Mouse (Mus musculus) liver, postnatal 0 days (tissue): ENCODE results near the gene Uqcr11. TPM values are rescaled to one million over a fixed set of nuclear protein-coding genes. Genes with fewer than 3 reads are reported as not detected.

Source experiments
- ATAC-seq: fragments of 200-750 bp; cut with Nextera tagmentation; 2 replicates; pipeline ENCODE4 v1.8.0; 2017; ENCODE audit warnings: mild to moderate bottlenecking, moderate library complexity
- DNase-seq: peaks from one replicate; pipeline ENCODE4 v3.0.0-alpha.2; 2016
- H3K27ac ChIP-seq: fragments of 300-500 bp; sonication (generic); 2 replicates; pipeline ENCODE4 v1.5.1; 2014; ENCODE audit warnings: antibody characterized with exemption, moderate library complexity, mild to moderate bottlenecking, low read depth
- H3K27me3 ChIP-seq: fragments of 300-500 bp; sonication (generic); 2 replicates; pipeline ENCODE4 v1.6.1; 2014; ENCODE audit warnings: low read length, control low read depth, mixed read lengths; ENCODE audit not compliant: insufficient read depth
- H3K36me3 ChIP-seq: fragments of 300-500 bp; sonication (generic); replicated peaks from 2 replicates; pipeline ENCODE4 v1.6.1; 2014; ENCODE audit warnings: mild to moderate bottlenecking, control low read depth, low read length, moderate library complexity, mixed read lengths; ENCODE audit not compliant: insufficient read depth
- H3K4me1 ChIP-seq: fragments of 300-500 bp; sonication (generic); 2 replicates; pipeline ENCODE4 v1.6.1; 2014; ENCODE audit warnings: antibody characterized with exemption, mild to moderate bottlenecking, control low read depth; ENCODE audit not compliant: insufficient read depth
- H3K4me2 ChIP-seq: fragments of 300-500 bp; sonication (generic); 2 replicates; pipeline ENCODE4 v1.6.1; 2014; ENCODE audit warnings: low read depth, mild to moderate bottlenecking, low read length, moderate library complexity, mixed read lengths
- H3K4me3 ChIP-seq: fragments of 300-500 bp; sonication (generic); 2 replicates; pipeline ENCODE4 v1.5.1; 2014; ENCODE audit warnings: low read depth, low read length
- H3K9ac ChIP-seq: fragments of 300-500 bp; sonication (generic); replicated peaks from 2 replicates; pipeline ENCODE4 v1.6.1; 2014; ENCODE audit warnings: mild to moderate bottlenecking, moderate library complexity
- H3K9me3 ChIP-seq: fragments of 300-500 bp; sonication (generic); 2 replicates; pipeline ENCODE4 v1.6.1; 2016; ENCODE audit warnings: mild to moderate bottlenecking, control low read depth, low read length, mixed read lengths
- CTCF ChIP-seq: sonication (generic); IDR thresholded peaks from 2 replicates; pipeline ENCODE4 v1.5.1; 2016; ENCODE audit warnings: antibody characterized with exemption, low read depth
- EP300 ChIP-seq: IDR thresholded peaks from 2 replicates; pipeline ENCODE4 v1.6.1; 2016; ENCODE audit warnings: antibody characterized with exemption, low read depth, mild to moderate bottlenecking
- WGBS: fragments of 180-500 bp; shearing (Covaris S2); extraction: QIAGEN DNeasy Blood & Tissue Kit; methylation state at CpG from one replicate; pipeline ENCODE4 v1.1.7; 2014; ENCODE audit not compliant: insufficient replicate concordance; 5-methylcytosine and 5-hydroxymethylcytosine counted together
- microRNA-seq: library from miRNA; unstranded; fragments of <30 nt; microRNA quantifications from one replicate; pipeline ENCODE4, GENCODE M21; 2016
- polyA plus RNA-seq: library from polyadenylated mRNA; unstranded; fragments of >200 nt; fragmentation: Nextera tagmentation; extraction: Ambion mirVana; gene quantifications from 2 replicates; pipeline ENCODE4 v1.2.1, GENCODE M21; 2015

Gene Uqcr11
- polyA plus RNA-seq, 1 experiment from 2014 or later: 771 TPM

DNA sequence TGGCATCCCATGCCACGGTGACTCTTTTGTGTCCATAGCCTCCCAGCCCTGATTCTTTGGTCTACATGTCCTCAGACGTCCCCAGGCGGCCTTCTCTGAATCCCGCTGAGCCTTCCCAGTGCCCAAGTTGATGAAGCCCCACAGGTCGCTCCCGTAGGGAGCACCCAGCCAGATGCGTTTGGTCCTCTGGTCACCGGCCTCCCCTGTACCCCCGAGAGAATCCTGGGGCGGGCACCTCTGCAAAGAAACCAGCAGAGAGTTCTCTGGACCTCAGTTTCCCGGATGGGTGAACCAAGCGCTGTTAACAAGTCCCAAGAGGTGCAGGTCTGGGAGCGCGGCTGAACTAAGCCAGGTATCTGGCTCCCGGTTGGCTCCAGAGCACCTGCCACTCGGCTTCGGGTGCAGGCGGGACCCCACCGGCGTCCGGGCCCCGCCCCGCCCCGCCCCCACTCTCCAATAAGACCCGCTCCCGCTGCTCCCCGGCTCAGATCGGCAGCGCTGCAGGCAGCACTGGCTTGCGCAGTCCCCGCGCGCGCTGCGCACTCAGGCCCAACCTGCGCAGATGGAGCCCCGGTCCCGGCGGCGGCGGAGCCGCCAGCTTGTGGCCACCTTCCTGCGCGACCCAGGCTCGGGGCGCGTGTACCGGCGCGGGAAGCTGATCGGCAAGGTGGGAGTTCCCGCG lies 50.5 kb downstream of the Uqcr11 start, which contains the start of gene Plk5:
Plk5 (plus strand) TSS at position 459 of the 682 bp plus-strand sequence.
- Histone ChIP-seq H3K4me1 (peaks cover 3% of the 10 kb centered on the region), H3K4me3 (no peak within 1 kb of the TSS), H3K27ac (no peak within 1 kb of the TSS), H3K36me3 (no peaks in the 10 kb centered on the region), H3K9ac (no peak within 1 kb of the TSS), H3K9me3 (no peaks in the 10 kb centered on the region), H3K4me2 (no peak within 1 kb of the TSS), H3K27me3 (peaks cover 67% of the 10 kb centered on the region)
- TF ChIP-seq EP300 (no peak), CTCF (no peak)
- DNase-seq (no peak), ATAC-seq (no peak)
- 3% methylated on average over 50 of the region's 53 CpGs for WGBS

DNA sequence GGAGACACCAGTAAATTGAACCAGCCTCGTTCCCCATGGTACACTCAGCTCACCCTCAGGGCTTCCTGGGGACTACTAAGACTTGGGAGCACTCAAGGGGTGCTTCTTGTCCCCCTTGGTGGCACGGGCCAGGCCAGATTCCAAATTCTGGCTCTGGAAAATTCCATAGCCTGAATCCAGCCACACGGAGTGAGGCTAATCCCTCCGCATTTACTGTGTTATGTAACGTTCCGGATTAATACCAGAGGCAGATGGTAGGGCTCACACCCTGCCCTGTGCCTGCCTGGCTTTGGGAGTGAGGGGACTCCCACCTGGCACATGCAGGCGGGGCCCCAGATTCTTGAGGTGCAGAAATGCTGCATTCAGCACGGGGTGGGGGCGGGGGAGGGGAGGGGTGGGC lies 51.2 kb downstream of the Uqcr11 start:
- no peak overlapping the region for H3K4me3 ChIP-seq
- no peaks in the 10 kb centered on the region for H3K9me3 ChIP-seq
- H3K4me1 ChIP-seq: peaks cover 5% of the 10 kb centered on the region
- H3K9ac ChIP-seq: no peak overlapping the region
- no peak overlapping the region for H3K4me2 ChIP-seq
- H3K27me3 ChIP-seq: peaks cover 64% of the 10 kb centered on the region
- DNase-seq: no peak
- no peak for ATAC-seq
- no peak overlapping the region for H3K27ac ChIP-seq
- 17% methylated on average over 9 of the region's 9 CpGs for WGBS
- H3K36me3 ChIP-seq: no peaks in the 10 kb centered on the region
- TF ChIP-seq CTCF (no peak), EP300 (no peak)

Small RNA genes within 50 kb of the gene (microRNA-seq; reads per million reads assigned to microRNA genes)
- gene Gm22721: not detected

Other genes with a start within 250 kb of the Uqcr11 start
- 87.0 and 93.3 TPM in 2 replicates for gene Cirbp, start 240.8 kb downstream of the Uqcr11 start, polyA plus RNA-seq
- gene 1600002K03Rik, start 233.9 kb downstream of the Uqcr11 start, polyA plus RNA-seq: 6.7 and 6.8 TPM in 2 replicates
- gene Efna2, start 227.3 kb downstream of the Uqcr11 start, polyA plus RNA-seq: 0.15 and 0.18 TPM in 2 replicates
- 9.8 and 13.3 TPM in 2 replicates for gene Mum1, start 180.4 kb downstream of the Uqcr11 start, polyA plus RNA-seq
- 313 and 321 TPM in 2 replicates for gene Ndufs7, start 157.7 kb downstream of the Uqcr11 start, polyA plus RNA-seq
- 93.9 and 101 TPM in 2 replicates for gene Gamt, start 145.8 kb downstream of the Uqcr11 start, polyA plus RNA-seq
- gene Dazap1, start 145.3 kb downstream of the Uqcr11 start, polyA plus RNA-seq: 19.5 and 21.8 TPM in 2 replicates
- gene Rps15, start 114.4 kb downstream of the Uqcr11 start, polyA plus RNA-seq: 453 and 466 TPM in 2 replicates
- gene Apc2, start 110.9 kb downstream of the Uqcr11 start, polyA plus RNA-seq: 0.05 and 0.20 TPM in 2 replicates
- gene 2310011J03Rik, start 86.3 kb downstream of the Uqcr11 start, polyA plus RNA-seq: 25.5 and 27.4 TPM in 2 replicates
- 5.6 TPM in 2 replicates for gene Pcsk4, start 77.3 kb downstream of the Uqcr11 start, polyA plus RNA-seq
- gene Reep6, start 76.9 kb downstream of the Uqcr11 start, polyA plus RNA-seq: 167 and 174 TPM in 2 replicates
- 1.5 and 1.8 TPM in 2 replicates for gene Adamtsl5, start 58.4 kb downstream of the Uqcr11 start, polyA plus RNA-seq
- 0.08 and 0.20 TPM in 2 replicates for gene Plk5, start 50.4 kb downstream of the Uqcr11 start, polyA plus RNA-seq
- 0.72 and 0.99 TPM in 2 replicates for gene Mex3d, start 19.2 kb downstream of the Uqcr11 start, polyA plus RNA-seq
- 33.4 and 33.5 TPM in 2 replicates for gene Mbd3, start 7.3 kb downstream of the Uqcr11 start, polyA plus RNA-seq
- 28.2 and 29.5 TPM in 2 replicates for gene Tcf3, start 26.8 kb upstream of the Uqcr11 start, polyA plus RNA-seq
- not detected in 2 replicates for gene Onecut3, start 88.0 kb upstream of the Uqcr11 start, polyA plus RNA-seq
- gene Atp8b3, start 132.3 kb upstream of the Uqcr11 start, polyA plus RNA-seq: not detected in 2 replicates
- 7.4 and 8.1 TPM in 2 replicates for gene Rexo1, start 154.7 kb upstream of the Uqcr11 start, polyA plus RNA-seq
- 6.1 and 6.5 TPM in 2 replicates for gene Klf16, start 170.5 kb upstream of the Uqcr11 start, polyA plus RNA-seq
- gene Abhd17a, start 183.5 kb upstream of the Uqcr11 start, polyA plus RNA-seq: 50.2 and 59.3 TPM in 2 replicates
- 27.5 and 29.2 TPM in 2 replicates for gene Scamp4, start 196.0 kb upstream of the Uqcr11 start, polyA plus RNA-seq
- gene Adat3, start 196.1 kb upstream of the Uqcr11 start, polyA plus RNA-seq: 2.1 and 2.6 TPM in 2 replicates
- gene Gm49322, start 199.2 kb upstream of the Uqcr11 start, polyA plus RNA-seq: 0.20 and 0.52 TPM in 2 replicates
- 41.4 and 45.8 TPM in 2 replicates for gene Csnk1g2, start 216.0 kb upstream of the Uqcr11 start, polyA plus RNA-seq